Mouse (Mus musculus) left cerebral cortex, postnatal 25 days (tissue): ENCODE data around the gene Heatr5a. TPM values are rescaled to one million over a fixed set of nuclear protein-coding genes. Genes with fewer than 3 reads are reported as not detected.

Experiments
- DNase-seq, 2 experiments: peaks; one replicate each; pipeline ENCODE4 v3.0.0; 2022; ENCODE audit warnings: low spot score in 2 of 2, mixed read lengths in 1 of 2
- intact Hi-C: fragments of 180-260 bp; cut with DNase I; formaldehyde crosslinking; loops from one replicate; pipeline ENCODE4 v1.15.1; 2025
- total RNA-seq, 2 experiments: library from RNA; stranded (reverse); gene quantifications; 2 replicates each; pipeline ENCODE4 v1.2.3; 2021

The Heatr5a gene
- total RNA-seq, 2 experiments from 2014 or later, result 6.4 to 8.8 TPM

DNA sequence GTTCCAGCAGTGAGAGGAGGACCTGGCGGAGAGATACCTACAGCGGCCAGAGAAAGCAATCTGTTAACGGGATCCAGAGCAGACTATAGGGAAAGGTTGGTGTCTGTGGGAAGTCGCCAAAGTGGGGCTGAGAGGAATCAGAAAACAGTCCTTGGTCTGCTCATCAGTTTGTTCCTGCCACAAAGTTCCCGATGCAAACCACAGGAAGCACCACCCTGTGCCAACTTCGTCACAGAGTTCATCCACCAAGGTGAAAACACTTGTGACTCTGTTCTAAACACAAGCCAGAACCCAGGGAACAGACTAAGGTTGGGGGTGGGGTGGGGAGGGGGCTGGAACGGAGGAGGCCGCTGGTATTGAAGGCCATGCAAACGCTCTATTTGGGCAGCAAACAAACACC is 5.4 kb upstream of the Heatr5a start:
- intact Hi-C loops, result no loop called here
- no peak for DNase-seq

DNA sequence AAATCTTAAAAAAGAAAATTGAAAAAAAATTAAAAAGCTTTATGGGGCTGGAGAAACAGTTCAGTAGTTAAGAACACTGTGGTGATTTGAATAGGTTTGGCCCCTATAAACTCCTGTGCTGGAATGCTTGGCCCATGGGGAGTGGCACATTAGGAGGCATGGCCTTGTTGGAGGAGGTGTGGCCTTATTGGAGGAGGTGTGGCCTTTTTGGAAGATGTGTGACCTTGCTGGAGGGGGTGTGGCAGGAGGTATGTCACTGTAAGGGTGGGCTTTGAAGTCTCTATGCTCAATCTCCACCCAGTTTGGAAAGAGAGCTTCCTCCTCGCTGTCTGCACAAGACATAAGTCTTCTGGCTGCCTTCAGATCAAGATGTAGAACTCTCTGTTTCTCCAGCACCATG is 3.3 kb upstream of the Heatr5a start:
- no peak for DNase-seq
- intact Hi-C loops, result no loop called here

DNA sequence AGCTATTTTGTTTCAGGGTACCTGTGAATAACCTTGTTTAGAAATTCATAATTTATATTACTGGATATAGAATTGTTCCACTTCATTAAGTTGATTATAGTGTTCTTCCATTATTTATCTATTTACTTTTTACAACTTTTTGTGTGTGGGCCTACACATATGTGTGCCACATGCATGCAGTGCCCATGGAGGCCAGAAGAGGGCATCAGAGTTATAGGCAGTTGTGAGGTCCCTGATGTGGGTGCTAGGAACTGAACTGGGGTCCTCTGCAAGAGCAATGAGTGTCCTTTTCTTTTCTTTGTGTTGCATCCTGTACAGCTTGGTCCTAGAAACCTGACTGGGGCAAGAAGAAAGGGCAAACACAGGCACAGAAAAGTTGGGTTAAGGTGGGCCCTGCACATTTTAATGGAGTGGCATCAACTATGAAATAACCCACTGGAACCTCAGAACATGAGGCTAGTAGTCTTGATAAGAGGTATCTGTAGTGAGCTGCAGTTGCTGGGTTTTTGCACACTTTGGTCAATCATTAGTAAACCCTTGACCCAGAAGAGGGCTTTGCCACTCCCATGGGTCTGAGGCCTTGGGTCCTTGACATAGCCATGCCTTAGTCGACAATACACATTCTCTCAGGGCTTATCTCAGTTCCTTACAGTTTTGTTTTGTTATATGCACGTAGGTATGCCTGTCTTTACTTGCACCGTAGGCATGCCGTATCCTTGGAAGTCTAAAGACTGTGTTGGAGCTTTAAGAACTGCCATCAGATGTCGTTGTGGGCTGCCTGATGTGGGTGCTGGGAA is 1.3 kb upstream of the Heatr5a start:
- DNase-seq, result no peak
- intact Hi-C loops, result no loop called here

DNA sequence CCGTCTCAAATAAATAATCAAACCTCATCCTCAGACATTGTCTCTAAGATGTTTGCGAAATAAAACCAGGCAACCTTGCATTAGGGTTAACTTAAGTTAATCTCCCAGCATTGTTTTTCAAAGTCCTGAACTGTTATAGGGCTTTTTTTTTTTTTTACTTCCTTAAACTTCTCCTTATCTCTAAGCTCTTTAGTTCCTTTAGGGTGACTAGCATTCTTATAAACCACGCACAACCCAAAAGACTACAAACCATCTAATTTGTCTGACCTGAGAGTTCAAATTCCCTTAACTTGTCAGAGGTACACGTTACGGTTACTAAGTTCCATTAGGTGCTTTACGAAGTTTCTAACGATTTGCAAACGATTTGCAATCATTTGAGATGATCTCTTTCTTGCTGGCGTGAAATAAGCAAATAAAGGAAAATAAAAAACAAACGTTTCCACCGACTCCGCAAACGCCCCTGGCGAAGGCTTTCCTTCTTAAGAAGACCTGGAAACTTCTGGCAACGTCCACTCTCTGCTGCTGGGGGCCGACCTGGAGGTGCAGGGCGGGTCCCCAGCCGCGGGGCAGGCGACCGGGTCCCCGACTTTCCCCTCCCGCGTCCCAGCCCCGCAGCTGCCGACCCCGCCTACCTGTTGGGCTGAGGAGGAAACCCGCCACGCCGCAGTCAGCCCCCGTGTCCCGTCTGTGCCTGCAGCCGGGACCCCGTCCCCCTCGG is 610 bp downstream of the Heatr5a start:
- DNase-seq, result no peak
- intact Hi-C loops, result no loop called here

DNA sequence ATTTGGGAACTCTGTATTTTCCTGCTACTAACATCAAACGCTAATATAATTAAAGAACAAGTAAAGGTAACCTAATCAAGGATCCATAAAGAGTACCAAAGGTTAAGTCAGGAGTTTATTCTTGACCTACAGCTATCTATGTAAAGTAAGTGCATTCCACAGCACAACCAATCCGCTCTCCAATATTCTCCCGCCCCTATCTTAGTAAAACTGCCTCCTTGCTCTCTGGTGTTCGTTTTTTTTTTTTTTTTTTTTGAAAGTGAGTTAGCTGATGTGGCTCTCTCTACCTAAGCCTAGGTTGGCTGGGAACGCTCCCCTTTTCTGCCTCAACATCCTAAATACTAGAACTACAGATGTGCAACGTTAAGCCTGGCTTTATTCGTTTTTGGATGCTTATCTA is 1.2 kb downstream of the Heatr5a start:
- no peak for DNase-seq
- intact Hi-C loops, result no loop called here

DNA sequence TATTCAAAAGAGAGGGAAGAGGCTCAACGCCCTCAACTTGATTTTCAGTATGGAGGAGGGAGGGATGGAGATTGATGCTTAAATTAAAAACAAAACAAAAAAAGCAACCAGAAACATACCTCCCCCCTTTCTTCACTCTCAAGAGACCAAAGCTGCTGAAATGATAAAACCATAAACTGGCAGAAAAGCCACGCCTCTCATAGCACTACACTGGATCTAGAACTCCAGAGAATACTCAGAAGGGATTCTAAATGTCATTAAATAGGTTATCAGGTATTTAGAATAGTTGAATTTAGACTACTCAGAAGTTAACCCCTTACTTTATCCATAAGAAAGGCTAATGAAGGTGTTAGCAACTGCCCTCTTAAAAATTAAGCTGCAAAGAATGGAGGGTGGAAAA is 2.0 kb downstream of the Heatr5a start:
- no peak for DNase-seq
- intact Hi-C loops, result no loop called here

DNA sequence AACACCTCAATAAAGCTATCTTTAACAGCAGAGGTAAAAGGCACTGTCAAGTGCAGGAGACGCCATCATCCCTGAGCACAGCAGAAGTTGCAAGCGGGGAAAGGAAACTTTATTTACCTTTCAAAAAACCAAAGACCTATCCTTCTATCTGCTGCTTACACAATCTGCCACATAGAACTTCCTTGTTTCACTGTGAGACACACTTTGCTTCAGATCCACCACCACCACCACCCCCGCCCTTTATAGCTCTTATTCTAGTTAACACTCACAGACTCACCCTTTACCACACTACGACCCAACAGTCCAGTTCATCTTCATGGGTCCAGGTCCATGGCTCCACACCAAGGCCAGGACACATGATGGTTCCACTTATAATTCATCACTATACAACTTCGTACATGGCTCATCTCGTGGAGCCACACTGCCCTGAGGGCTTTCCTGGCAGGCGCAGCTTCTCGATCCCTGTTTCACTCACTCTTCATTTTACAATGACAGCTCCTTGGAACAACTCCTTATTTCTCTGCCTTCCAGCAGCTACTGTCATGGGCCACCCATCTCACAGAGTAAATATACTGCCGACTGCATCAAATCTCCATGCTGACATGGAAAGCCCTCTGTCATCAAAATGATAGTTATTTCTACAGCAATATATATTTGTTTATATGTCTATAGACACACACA is 3.1 kb downstream of the Heatr5a start:
- intact Hi-C loops, result no loop called here
- no peak for DNase-seq

DNA sequence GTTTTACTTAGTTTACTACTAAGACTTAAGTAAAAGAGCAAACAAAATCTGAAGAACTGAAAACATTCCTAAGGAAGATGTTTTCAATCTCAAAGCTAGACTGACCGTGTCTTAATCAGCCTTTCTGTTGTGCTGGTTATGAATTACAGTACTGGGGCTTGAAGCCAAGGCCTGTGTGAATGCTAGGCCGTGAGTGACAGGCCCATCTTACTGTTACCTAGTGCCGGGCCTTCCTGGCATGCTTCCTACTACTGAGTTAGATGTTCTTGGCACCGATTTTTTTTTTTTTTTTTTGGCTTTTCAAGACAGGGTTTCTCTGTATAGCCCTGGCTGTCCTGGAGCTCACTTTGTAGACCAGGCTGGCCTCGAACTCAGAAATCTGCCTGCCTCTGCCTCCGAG is 13.5 kb downstream of the Heatr5a start:
- DNase-seq, result no peak
- intact Hi-C loops, result no loop called here

DNA sequence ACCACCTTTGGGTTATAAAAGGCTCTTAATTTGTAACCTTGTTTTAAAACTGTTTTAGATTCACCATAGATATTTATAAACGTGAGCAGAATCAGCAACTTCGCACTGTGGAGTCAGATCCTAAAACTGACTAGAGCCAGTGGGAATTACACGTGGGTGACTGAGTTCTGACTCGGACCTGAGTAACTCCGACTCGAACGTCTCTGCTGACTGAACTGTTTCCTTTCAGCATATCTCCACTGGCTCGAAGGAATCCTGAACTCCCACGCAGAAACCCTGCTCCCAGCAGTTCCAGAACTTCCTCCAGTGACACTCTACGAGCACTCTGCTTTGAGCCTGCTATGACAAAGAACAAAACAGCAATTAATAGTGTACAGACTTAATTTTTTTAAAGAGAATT is 18.8 kb downstream of the Heatr5a start:
- intact Hi-C loops, result no loop called here
- DNase-seq, result peak; percentile 7 to 76

DNA sequence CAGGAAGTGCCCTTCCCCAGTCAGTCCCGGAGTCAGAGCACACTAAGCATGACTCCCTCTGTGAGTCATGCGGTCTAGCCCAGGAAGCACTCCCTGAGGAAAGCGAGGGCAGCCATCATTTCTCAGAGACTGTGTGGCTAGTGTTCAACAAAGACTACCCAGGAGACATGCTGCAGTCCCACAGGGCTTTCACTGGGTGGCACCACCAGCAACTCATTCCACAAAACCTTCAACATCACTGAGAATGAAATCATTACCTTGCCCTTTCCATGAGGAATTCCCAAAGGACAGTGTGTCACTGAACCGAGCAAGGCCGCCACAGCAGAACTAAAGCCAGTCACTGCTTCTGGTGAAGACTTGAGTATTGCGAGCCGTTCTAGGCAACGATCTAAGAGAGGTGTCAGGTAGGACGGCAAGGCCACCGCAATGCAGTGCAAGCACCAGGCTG is 23.6 kb downstream of the Heatr5a start:
- peak; percentile 5 to 56 for DNase-seq

DNA sequence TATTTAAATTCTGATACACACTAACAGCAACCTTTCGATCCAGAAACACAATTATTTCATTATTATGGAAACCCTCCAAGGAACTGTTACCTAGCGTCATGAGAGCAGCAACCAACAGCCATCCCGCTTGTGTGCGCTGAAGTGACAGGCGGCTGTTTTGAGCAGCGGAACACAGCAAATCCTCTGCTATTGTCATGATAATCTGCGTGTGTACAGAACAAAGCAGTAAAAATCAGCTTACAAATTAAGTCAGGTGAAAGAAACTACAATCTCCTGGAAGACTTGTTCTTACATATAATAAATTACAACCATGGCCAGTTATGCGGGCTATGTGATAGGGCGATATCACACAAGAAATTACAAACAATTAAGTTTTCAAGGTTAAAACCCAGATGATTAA is 25.8 kb downstream of the Heatr5a start:
- intact Hi-C loops, result loop anchor here (5.0 kb wide), 1 partner anchor 57 kb away; no protein-coding TSS in a partner anchor
- DNase-seq, result no peak

More for the DNA sequence above, 23.6 kb downstream of the Heatr5a start:
- intact Hi-C loops, result loop anchor here (5.0 kb wide), 1 partner anchor 55 kb away; no protein-coding TSS in a partner anchor

DNA sequence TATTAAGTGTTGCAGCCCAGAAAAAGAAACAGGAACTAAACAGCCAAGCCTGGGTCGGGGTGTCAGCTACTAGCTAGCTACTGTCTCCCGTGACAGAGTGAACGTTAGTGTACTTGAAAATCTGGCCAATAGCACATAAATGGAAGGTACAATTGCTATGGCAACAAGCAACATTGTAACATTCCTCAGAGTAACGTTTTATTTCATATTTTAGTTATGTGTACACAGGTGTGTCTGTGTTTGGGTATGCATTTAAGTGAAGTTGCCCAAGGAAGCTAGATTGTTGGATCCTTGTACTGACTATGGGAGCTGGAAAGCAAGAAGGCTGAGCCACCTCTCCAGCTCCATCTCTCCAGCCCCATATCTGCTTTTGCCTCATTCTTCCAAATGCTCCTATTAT is 31.3 kb downstream of the Heatr5a start:
- no peak for DNase-seq
- intact Hi-C loops, result no loop called here

DNA sequence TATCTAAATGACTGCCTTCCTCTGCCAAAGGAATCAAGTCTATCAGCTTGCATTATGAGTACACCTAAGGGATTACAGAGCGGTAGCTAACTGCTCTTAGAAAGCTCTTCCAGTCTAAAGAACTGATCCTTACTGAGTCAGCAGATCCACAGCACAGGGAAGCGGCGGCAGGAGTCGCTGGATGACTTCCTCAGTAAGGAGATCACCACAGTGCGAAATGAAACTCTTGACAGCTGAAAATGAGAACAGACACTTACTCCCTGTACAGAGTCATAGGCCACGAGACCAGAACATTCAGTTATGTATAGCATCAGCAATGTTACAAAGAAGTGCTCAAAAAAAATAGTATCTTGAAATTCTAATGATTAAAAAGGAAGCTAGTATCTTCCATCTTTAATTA is 33.2 kb downstream of the Heatr5a start:
- DNase-seq, result no peak
- intact Hi-C loops, result no loop called here

DNA sequence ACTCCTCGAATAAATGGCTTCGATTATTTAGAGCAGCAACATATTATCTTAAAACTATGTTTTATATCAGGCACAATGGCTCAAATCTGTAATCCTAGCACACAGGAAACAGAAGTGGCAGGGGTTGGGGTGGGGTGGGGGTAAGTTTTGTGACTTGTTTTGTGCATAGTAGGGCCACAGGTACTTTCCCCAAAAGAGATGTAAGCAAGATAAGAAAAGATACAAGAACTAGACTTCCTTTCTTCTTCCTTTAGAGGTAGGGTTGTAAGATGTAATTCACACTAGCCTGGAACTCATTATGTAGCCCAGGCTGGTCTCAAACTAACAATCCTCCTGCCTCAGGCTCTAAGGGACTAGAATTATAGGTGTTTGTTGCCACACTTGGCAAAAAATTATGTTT is 41.5 kb downstream of the Heatr5a start:
- DNase-seq, result no peak
- intact Hi-C loops, result no loop called here

DNA sequence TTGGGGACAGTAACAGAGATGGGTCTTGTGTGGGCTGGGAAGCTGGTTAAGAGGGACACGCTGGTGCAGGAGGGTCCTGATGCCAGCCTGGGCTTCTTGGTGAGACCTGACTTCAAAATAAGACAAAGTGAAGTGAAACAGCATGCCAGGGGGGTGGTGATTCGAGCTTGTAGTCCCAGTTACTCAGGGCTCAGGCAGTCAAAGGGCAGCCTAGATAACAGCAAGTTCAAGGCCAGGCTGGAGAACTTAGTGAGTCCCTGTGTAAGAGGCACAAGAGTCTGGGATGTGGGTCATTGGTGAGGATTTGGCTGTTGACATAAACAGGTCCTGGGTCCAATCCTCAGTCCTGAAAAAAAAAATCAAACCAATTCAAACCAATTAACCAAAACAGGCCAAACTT is 53.9 kb downstream of the Heatr5a start:
- intact Hi-C loops, result no loop called here
- no peak for DNase-seq

DNA sequence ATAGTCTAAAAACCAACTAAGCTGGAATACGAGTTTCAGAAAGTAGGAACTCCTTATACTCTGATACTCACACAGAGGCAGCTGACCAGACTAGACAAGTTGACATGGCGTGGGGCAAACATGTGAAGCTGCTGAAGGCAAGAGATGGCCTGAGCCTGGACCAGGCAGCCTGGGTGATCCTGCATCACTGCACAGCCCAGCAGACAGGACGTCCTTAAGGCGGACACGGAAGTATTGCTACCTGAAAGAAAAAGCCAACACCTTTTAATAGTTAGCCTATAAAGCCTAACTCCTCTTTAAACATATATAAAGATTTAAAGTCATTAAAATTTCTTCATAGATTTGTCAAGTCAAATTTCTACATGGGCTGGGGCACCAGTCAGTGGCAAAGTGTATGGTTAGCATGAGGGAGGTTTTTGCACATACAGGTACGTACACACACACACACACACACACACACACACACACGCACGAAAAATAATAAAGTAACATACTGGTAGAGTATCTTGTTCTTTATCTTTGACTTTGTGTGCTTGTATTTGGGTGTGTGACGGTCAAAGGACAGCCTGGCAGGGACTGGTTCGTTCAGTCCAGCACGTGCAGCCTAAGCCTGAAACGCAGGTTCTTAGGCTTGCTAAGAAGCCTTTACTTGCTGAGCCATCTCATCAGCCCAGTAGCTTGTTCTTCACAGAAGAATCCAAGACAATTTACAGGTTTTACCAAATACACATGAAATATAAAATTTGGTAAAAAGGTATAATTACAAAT is 56.0 kb downstream of the Heatr5a start:
- no peak for DNase-seq
- intact Hi-C loops, result no loop called here

DNA sequence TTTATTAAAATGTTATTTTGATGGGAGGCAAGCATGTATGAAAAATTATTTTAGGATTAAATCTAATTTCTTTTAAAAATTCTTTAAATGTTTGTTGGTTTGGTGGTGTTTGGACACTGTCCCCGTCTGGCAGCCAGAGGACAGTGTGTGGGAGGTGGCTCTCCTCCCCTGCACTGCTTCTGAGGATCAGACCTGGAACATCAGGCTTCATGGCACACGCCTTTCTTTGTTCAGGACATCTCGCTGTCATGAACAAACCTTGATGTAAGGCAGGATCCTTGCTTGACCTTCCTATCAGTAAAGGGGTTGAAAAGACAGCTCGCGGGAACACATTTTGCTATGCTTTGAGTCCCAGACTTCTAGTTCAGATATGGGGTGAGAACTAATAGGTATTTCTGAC is 61.9 kb downstream of the Heatr5a start:
- DNase-seq, result no peak
- intact Hi-C loops, result no loop called here

DNA sequence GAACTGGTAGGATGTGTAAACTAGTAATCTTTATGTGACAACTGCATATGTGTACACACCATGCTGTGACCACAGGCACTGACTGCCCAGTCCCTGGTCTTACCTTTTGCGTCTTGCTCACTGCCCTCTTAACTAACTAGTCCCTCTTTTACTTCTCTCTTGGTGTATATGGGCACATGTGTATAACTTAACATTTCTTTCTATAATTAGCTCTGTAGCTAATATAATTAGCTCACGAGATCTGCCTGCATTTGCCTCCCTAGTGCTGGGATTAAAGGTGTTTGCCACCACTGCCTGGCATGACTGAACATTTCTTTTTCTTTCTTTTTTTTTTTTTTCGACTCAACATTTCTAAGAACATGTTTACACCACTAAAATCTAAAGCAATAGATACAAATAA is 63.6 kb downstream of the Heatr5a start:
- intact Hi-C loops, result no loop called here
- no peak for DNase-seq

DNA sequence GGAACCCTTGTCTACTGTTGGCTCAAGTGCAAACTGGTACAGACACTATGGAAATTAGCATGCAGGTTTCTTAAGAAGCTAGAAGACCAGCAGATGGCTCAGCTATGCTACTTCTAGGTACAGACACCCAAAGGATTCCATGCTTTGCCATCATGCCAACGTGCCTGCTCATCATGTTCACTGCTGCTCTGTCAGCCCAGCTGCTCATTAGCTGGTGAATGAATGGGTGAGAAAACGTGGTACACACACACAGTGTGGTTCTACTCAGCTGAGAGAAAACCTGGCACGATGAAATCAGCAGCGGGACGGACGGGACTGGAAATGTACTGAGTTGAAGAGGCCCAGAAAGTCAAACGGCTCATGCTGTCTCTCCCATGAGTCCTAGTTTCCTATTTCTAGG is 70.6 kb downstream of the Heatr5a start:
- DNase-seq, result peak; percentile 30 to 72
- intact Hi-C loops, result no loop called here

DNA sequence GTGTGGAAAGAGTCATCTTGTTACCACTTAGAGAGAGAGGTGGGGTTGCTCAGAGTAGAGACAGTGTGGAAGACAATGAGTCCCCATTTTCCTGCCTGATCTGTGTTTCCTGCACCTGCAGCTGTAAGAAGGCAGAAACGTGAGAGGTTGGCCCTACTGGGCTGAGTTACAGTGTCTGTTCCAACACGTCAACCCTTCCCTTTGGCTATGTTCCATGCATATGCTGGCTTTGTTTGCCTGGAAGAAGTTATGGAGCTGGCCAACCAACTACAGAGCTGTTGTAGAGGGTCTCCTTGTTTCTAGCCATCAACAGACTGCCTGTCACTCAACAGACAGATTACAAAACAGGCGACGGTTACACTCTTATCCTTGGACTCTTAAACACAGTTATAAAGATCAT is 74.2 kb downstream of the Heatr5a start:
- intact Hi-C loops, result no loop called here
- DNase-seq, result no peak
